Mouse (Mus musculus) thymus, adult 2 months (tissue): ENCODE data around the gene Pim3.

Experiments used
- CTCF ChIP-seq: fragments of 200-500 bp; IDR thresholded peaks from 2 replicates; pipeline ENCODE4 v1.5.1; 2012; ENCODE audit warnings: mild to moderate bottlenecking, control low read depth, low read length, moderate library complexity, borderline replicate concordance; ENCODE audit not compliant: control insufficient read depth, poor library complexity, insufficient read depth; ENCODE audit errors: extremely low read depth
- POLR2A ChIP-seq: fragments of 200-500 bp; IDR thresholded peaks from 2 replicates; pipeline ENCODE4 v1.6.1; 2012; ENCODE audit warnings: mild to moderate bottlenecking, low read length, control low read depth, moderate library complexity; ENCODE audit not compliant: control insufficient read depth, poor library complexity, insufficient read depth; ENCODE audit errors: extremely low read depth

DNA sequence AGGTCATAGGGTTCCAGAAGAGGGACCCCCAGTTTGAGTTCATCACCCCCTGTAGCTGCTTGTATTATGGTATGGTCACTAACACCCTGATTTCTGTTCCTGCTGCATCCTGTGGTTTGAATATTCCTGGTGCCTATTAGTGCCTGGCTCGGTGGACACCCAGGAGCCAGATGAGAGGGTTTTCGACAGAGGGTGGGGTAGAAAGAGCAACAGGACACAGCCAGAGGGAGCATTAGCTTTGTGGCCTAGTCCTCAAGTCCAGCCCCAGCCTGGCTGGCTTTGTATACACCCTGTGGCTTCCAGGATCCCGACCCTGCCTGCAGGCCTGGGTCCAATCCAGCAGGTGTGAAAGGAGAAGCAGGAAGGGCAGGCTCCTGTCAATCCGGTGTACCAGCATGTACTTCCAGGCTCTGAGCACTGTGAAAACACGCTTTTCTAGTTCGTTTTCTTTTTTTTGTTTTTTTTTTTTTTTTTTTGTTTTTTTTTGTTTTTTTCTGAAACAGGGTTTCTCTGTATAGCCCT is 6.0 kb upstream of the Pim3 start:
- no peak for TF ChIP-seq CTCF
- no peak for TF ChIP-seq POLR2A
